Mouse (Mus musculus): ENCODE results near the gene Gm28539.
"Not testable (repeated sequence)": the region's sequence is repeated elsewhere in the genome, so short reads cannot be mapped to it uniquely, and the experiment has no call there.

Gene Gm28539

DNA sequence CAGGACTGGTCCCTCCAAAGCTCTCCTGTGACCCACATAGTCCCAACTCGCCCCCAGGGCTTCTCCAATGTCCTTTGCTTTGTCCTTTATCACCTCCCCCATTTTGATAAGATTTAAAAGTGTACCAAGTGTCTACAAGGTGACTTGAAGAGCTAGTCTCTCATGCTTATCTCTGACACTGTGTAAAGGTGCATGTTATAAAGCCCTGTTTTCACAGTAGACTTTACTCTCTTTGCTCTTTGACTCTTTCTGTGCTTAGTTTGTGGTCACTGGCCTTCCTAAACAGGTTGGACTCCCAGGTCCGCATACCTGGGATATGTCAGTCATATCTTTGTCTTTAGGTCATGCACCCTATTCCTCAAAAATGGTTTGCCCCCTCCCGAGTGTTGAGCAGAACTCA is 118.7 kb downstream of the Gm28539 start:
- DNase-seq (ENCODE audit: low read depth, low spot score), result no peak

DNA sequence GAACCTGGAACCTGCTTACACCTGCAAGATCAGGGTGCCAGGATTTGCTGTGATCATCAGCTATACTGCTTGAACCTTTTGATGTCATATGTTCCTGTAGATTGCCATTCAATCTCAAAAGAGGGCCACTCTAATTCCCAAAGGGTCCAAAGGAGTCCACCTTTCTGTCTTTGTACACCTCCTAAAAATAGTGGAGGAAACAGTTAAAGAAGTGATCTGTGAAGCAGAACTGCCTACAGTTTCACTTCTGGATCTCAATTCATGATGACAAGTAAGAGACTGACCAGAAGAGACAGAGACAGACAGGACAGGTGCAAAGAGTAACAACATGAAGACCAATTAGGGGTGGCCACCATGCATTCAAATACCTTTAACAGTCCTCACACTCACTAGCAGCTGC is 127.1 kb downstream of the Gm28539 start:
- no peak for DNase-seq (ENCODE audit: low read depth, low spot score)

GRCm38 (mm10) chr16:18969420-18970128 is 133.2 kb downstream of the Gm28539 start:
- DNase-seq (ENCODE audit: low read depth, low spot score), result no peak

DNA sequence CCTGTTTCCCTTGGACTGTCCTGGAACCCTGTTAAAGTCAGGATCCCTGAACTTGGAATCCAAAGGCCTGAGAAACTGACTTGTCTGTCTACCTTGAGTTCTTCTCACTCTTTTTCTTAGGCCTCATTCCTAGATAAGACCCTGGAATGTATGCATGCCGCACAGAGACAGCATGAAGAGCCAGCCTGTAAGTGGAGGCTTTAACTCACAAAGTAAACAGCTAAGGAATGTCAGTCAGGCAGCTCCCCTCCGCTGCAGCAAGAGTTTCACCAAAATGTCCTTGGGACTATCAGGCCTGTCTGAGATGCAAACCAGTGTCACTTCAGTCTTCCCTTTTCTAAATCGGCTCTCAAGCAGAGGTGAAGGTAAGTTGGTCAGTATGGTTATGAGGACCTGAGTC is 134.5 kb downstream of the Gm28539 start:
- no peak for DNase-seq (ENCODE audit: low read depth, low spot score)

- not testable (repeated sequence) for DNase-seq (ENCODE audit: low read depth, low spot score)
Observed at GRCm38 (mm10) chr16:18975665-18976064, 139.3 kb downstream of the Gm28539 start.

GRCm38 (mm10) chr16:18976315-18976714 is 139.9 kb downstream of the Gm28539 start:
- no peak for DNase-seq (ENCODE audit: low read depth, low spot score)

DNA sequence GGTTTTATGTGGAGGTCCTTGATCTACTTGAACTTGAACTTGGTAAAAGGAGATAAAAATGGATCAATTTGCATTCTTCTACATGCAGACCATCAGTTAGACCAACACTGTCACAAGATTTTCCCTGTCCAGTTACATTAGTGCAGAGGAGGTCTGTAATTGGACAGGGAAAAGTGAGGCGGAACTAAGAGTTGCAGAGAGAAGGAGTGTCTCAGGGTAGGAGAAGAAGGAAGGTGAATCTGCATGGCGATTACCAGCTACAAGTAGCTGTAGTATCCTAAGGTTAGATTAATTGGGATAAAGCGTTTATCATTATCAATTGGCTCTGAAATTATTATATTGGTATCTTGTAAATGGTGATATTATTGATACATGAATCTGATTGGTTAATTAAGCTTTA is 150.0 kb downstream of the Gm28539 start:
- DNase-seq (ENCODE audit: low read depth, low spot score), result no peak

DNA sequence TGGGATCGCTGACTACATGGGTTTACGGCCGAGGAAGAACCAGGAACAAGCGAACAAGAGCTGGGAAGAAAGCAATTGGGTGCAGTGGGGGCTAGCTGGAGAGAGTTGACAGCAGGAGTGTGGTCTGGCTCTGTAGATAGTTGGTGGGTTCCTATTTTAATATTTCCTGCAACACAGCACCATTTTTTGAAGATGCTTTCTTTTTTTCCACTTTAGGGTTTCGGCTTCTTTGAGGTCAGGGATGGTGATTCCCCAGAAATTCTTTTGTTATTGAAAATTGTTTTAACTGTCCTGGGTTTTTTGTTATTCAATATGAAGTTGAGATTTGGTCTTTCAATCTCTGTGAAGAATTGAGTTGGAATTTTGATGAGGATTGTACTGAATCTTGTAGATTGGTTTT is 150.5 kb downstream of the Gm28539 start:
- DNase-seq (ENCODE audit: low read depth, low spot score), result no peak

- not testable (repeated sequence) for DNase-seq (ENCODE audit: low read depth, low spot score)
Observed at GRCm38 (mm10) chr16:19002610-19003389, 166.4 kb downstream of the Gm28539 start.

- DNase-seq (ENCODE audit: low read depth, low spot score), result no peak
Observed at GRCm38 (mm10) chr16:19003757-19004156, 167.4 kb downstream of the Gm28539 start.

DNA sequence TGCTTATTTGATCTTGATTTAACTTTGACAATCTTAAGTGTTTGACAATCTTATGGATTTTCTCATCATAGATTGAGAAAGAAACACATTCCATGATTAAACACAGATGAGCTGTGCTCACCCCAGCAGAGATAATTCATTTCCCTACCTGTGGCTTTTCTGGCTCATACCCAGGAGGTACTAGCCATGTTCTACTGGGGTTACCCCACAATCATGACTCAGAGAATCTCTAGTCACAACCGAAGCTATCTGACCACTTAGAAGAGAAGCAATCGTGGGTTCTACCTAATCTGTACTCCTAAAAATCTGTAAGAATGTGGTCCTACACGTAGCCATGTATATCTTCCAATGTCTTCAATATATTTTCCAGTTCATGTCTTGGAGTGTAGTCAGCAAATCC is 168.9 kb downstream of the Gm28539 start:
- no peak for DNase-seq (ENCODE audit: low read depth, low spot score)

All from skeletal muscle tissue, adult 2 months (tissue).